In genomic region chr14:34763771-34764539, GRCm38 (mm10) we compare ENCODE assay signal across 13 mouse cellular contexts. TPM values are rescaled to one million over a fixed set of nuclear protein-coding genes. Genes with fewer than 3 reads are reported as not detected.
DNase-seq lines count a peak whose midpoint lies in the region; ATAC-seq and TF ChIP-seq lines count a peak whose summit lies in the region.
"Had no signal": no experiment of that assay in that cellular context is flagged by ENCODE, and none has a peak within 500 bp of the region (broad histone marks: within the 10 kb centered on the region; RNA-seq: fewer than 3 reads in every experiment).

No protein-coding gene starts in this region.

- ATAC-seq in lung, postnatal 0 days = peak; percentile 59
- ATAC-seq in stomach, postnatal 0 days (ENCODE audit: low FRiP score, low TSS enrichment) = peak; percentile 83
- no peak for ATAC-seq in cerebellum, adult (ENCODE audit: insufficient number of reproducible peaks, low FRiP score, low TSS enrichment)

- no peak overlapping the region for H3K4me3 ChIP-seq in lung, postnatal 0 days (ENCODE audit: low read depth, low read length)
- no peak overlapping the region for H3K4me3 ChIP-seq in stomach, postnatal 0 days (ENCODE audit: low read depth, low read length)
- H3K4me3 ChIP-seq: left cerebral cortex, adult 2 months had no signal

- TF ChIP-seq EP300 in lung, postnatal 0 days (IDR thresholded peaks at IDR 0.05) = peak; percentile 65
- TF ChIP-seq EP300 in stomach, postnatal 0 days (optimal IDR thresholded peaks at IDR 0.05) = no peak

- no peak overlapping the region for H3K4me2 ChIP-seq in lung, postnatal 0 days (replicated peaks; ENCODE audit: low read depth, low read length)
- H3K4me2 ChIP-seq in stomach, postnatal 0 days (replicated peaks; ENCODE audit: low read depth) = peak overlapping the region; percentile 17; the same call in 1 of the 2 replicates

- H3K27me3 ChIP-seq in lung, postnatal 0 days (replicated peaks; ENCODE audit: insufficient read depth, low read length) = no peaks in the 10 kb centered on the region
- H3K27me3 ChIP-seq in stomach, postnatal 0 days (ENCODE audit: control insufficient read depth, insufficient read depth, low read length) = no peaks in the 10 kb centered on the region

- H3K27ac ChIP-seq in lung, postnatal 0 days (ENCODE audit: low read length) = peak overlapping the region; percentile 64
- H3K27ac ChIP-seq in stomach, postnatal 0 days (replicated peaks) = peak overlapping the region; percentile 94
- H3K27ac ChIP-seq: left cerebral cortex, adult 2 months had no signal

- H3K36me3 ChIP-seq in lung, postnatal 0 days (ENCODE audit: insufficient read depth, low read length) = no peaks in the 10 kb centered on the region
- H3K36me3 ChIP-seq in stomach, postnatal 0 days (ENCODE audit: control insufficient read depth, insufficient read depth, low read length) = no peaks in the 10 kb centered on the region

- no peaks in the 10 kb centered on the region for H3K9me3 ChIP-seq in lung, postnatal 0 days (ENCODE audit: low read length)
- H3K9me3 ChIP-seq in stomach, postnatal 0 days (ENCODE audit: control insufficient read depth, low read length) = no peaks in the 10 kb centered on the region

- peaks cover 5% of the 10 kb centered on the region; the same call in 1 of the 2 replicates for H3K4me1 ChIP-seq in lung, postnatal 0 days (ENCODE audit: insufficient read depth, low read depth, low read length)
- 0 out of 2 replicates have a peak, but pooled peaks cover 3% of the 10 kb centered on the region for H3K4me1 ChIP-seq in stomach, postnatal 0 days (replicated peaks; ENCODE audit: control insufficient read depth, insufficient read depth)

- peak; percentile 60 for DNase-seq in lung, postnatal 0 days (ENCODE audit: low spot score)
- no peak for DNase-seq in lung, postnatal 14 days
- peak; percentile 5 for DNase-seq in brain, adult 2 months (ENCODE audit: low read depth, low spot score)
- peak; percentile 73 for DNase-seq in forelimb bud, embryonic 11.5 days (ENCODE audit: low read depth, low spot score)
- peak; percentile 70 for DNase-seq in stomach, postnatal 0 days (ENCODE audit: low spot score)
- DNase-seq in thymus, postnatal 25 days = no peak
- DNase-seq: adrenal gland, adult 8-10 months; cerebellum, adult 2 months; gastrocnemius, postnatal 25 days; heart, postnatal 14 days; kidney, adult 18-20 months had no signal

- WGBS in lung, postnatal 0 days = 24% methylated on average over 10 of the region's 10 CpGs
- 21% methylated on average over 10 of the region's 10 CpGs for WGBS in stomach, postnatal 0 days

- H3K9ac ChIP-seq in lung, postnatal 0 days (replicated peaks; ENCODE audit: low read depth) = no peak overlapping the region
- no peak overlapping the region for H3K9ac ChIP-seq in stomach, postnatal 0 days (ENCODE audit: low read length)

- TF ChIP-seq CTCF in lung, postnatal 0 days (IDR thresholded peaks at IDR 0.05) = no peak
- TF ChIP-seq CTCF in stomach, postnatal 0 days (IDR thresholded peaks at IDR 0.05; ENCODE audit: low read depth) = no peak

RNA-seq across cellular contexts. Expression of gene Grid1, which starts 56.0 kb away (rescaled TPM):
- polyA plus RNA-seq in lung, postnatal 0 days (2015; fragmentation: Nextera tagmentation; extraction: Ambion mirVana) = 0.02 and 0.29 TPM in 2 replicates
- polyA plus RNA-seq in stomach, postnatal 0 days (2015; fragmentation: Nextera tagmentation; extraction: Ambion mirVana) = 0.34 and 0.54 TPM in 2 replicates

Comparison
In these comparisons a context has a peak if more than half of its experiments do, and no peak if none do; other contexts are left out.
1. DNase-seq: peak in lung, postnatal 0 days (single experiment), brain, adult 2 months (single experiment), forelimb bud, embryonic 11.5 days (single experiment) and stomach, postnatal 0 days (single experiment); none in lung, postnatal 14 days (single experiment) and thymus, postnatal 25 days (single experiment).